Mouse (Mus musculus): ENCODE results near the gene Uvssa. TPM values are rescaled to one million over a fixed set of nuclear protein-coding genes. Genes with fewer than 3 reads are reported as not detected.
A peak's percentile ranks its signal among the peaks of the same experiment; 100 is the strongest.
"Not testable (repeated sequence)": the region's sequence is repeated elsewhere in the genome, so short reads cannot be mapped to it uniquely, and the experiment has no call there.

The Uvssa gene
- 10.3 and 10.4 TPM in 2 replicates for polyA plus RNA-seq (2016; fragmentation: Nextera tagmentation; extraction: Ambion mirVana)

- Histone ChIP-seq H3K27ac (peak within 1 kb of the TSS; percentile 94), H3K36me3 (peaks cover 15% of the 10 kb centered on the region; the same call in 1 of the 2 replicates), H3K4me1 (peaks cover 12% of the 10 kb centered on the region), H3K4me2 (replicated peaks) (peak within 1 kb of the TSS; percentile 81), H3K27me3 (no peaks in the 10 kb centered on the region), H3K9me3 (replicated peaks) (no peaks in the 10 kb centered on the region), H3K9ac (peak within 1 kb of the TSS; percentile 82), H3K4me3 (peak within 1 kb of the TSS; percentile 62)
- under 1% methylated on average over 46 of the region's 46 CpGs for WGBS
- peak; percentile 99 for ATAC-seq (ENCODE audit: low FRiP score)
Measured at GRCm38 (mm10) chr5:33378302-33378854, at the start of gene Uvssa. TSS of gene Uvssa (plus strand) at chr5:33378549.

- H3K9ac ChIP-seq: peak overlapping the region; percentile 67
- peaks cover 5% of the 10 kb centered on the region; the same call in 1 of the 2 replicates for H3K36me3 ChIP-seq
- no peaks in the 10 kb centered on the region for H3K9me3 ChIP-seq (replicated peaks)
- ATAC-seq (ENCODE audit: low FRiP score): no peak
- H3K27me3 ChIP-seq: no peaks in the 10 kb centered on the region
- peak overlapping the region; percentile 100 for H3K4me3 ChIP-seq
- H3K27ac ChIP-seq: peak overlapping the region; percentile 83
- WGBS: 24% methylated on average over 18 of the region's 18 CpGs
- peak overlapping the region; percentile 53 for H3K4me2 ChIP-seq (replicated peaks)
- H3K4me1 ChIP-seq: peaks cover 18% of the 10 kb centered on the region
Measured at GRCm38 (mm10) chr5:33334381-33335272, 43.7 kb upstream of the Uvssa start.

- Histone ChIP-seq H3K27me3 (no peaks in the 10 kb centered on the region), H3K36me3 (peaks cover 5% of the 10 kb centered on the region; the same call in 1 of the 2 replicates), H3K4me2 (replicated peaks) (peak within 1 kb of the TSS; percentile 96), H3K4me1 (peaks cover 18% of the 10 kb centered on the region), H3K4me3 (peak within 1 kb of the TSS; percentile 100), H3K9ac (peak within 1 kb of the TSS; percentile 98), H3K9me3 (replicated peaks) (no peaks in the 10 kb centered on the region), H3K27ac (peak within 1 kb of the TSS; percentile 83)
- 0% methylated on average over 70 of the region's 71 CpGs for WGBS
- peak; percentile 100 for ATAC-seq (ENCODE audit: low FRiP score)
Measured at GRCm38 (mm10) chr5:33335273-33335976, 42.9 kb upstream of the Uvssa start, which contains the start of gene Maea. TSS of gene Maea (plus strand) at chr5:33335509.

GRCm38 (mm10) chr5:33335977-33336360 lies 42.4 kb upstream of the Uvssa start:
- WGBS: under 1% methylated on average over 28 of the region's 31 CpGs
- Histone ChIP-seq H3K27me3 (no peaks in the 10 kb centered on the region), H3K9me3 (replicated peaks) (no peaks in the 10 kb centered on the region), H3K9ac (peak overlapping the region; percentile 98), H3K4me2 (replicated peaks) (peak overlapping the region; percentile 96), H3K36me3 (peaks cover 5% of the 10 kb centered on the region; the same call in 1 of the 2 replicates), H3K27ac (peak overlapping the region; percentile 77), H3K4me1 (peaks cover 18% of the 10 kb centered on the region), H3K4me3 (peak overlapping the region; percentile 100)
- ATAC-seq (ENCODE audit: low FRiP score): no peak; the same call in 1 of the 2 replicates

GRCm38 (mm10) chr5:33337206-33337605 lies 41.1 kb upstream of the Uvssa start:
- no peak for ATAC-seq (ENCODE audit: low FRiP score)
- WGBS: 86% methylated on average over 8 of the region's 8 CpGs
- no peak overlapping the region for H3K4me3 ChIP-seq
- H3K36me3 ChIP-seq: peaks cover 5% of the 10 kb centered on the region; the same call in 1 of the 2 replicates
- peak overlapping the region; percentile 96; the same call in 1 of the 2 replicates for H3K4me2 ChIP-seq (replicated peaks)
- H3K9me3 ChIP-seq (replicated peaks): no peaks in the 10 kb centered on the region
- H3K27ac ChIP-seq: no peak overlapping the region
- peaks cover 18% of the 10 kb centered on the region for H3K4me1 ChIP-seq
- no peaks in the 10 kb centered on the region for H3K27me3 ChIP-seq
- no peak overlapping the region for H3K9ac ChIP-seq

GRCm38 (mm10) chr5:33341165-33341564 lies 37.2 kb upstream of the Uvssa start:
- Histone ChIP-seq H3K9ac (no peak overlapping the region), H3K4me3 (no peak overlapping the region), H3K9me3 (replicated peaks) (no peaks in the 10 kb centered on the region), H3K4me2 (replicated peaks) (no peak overlapping the region), H3K27ac (no peak overlapping the region), H3K27me3 (no peaks in the 10 kb centered on the region), H3K36me3 (peaks cover 10% of the 10 kb centered on the region), H3K4me1 (peaks cover 18% of the 10 kb centered on the region)
- WGBS: 88% methylated on average over 6 of the region's 6 CpGs
- no peak for ATAC-seq (ENCODE audit: low FRiP score)

GRCm38 (mm10) chr5:33342248-33342647 lies 36.1 kb upstream of the Uvssa start:
- H3K4me2 ChIP-seq (replicated peaks); H3K4me1 ChIP-seq; H3K27me3 ChIP-seq; H3K27ac ChIP-seq; H3K4me3 ChIP-seq; H3K36me3 ChIP-seq; H3K9me3 ChIP-seq (replicated peaks); H3K9ac ChIP-seq; ATAC-seq (ENCODE audit: low FRiP score): not testable (repeated sequence)
- 72% methylated on average over 3 of the region's 3 CpGs for WGBS

GRCm38 (mm10) chr5:33342821-33343220 lies 35.5 kb upstream of the Uvssa start:
- ATAC-seq (ENCODE audit: low FRiP score): no peak
- H3K27me3 ChIP-seq: no peaks in the 10 kb centered on the region
- no peak overlapping the region for H3K4me3 ChIP-seq
- H3K27ac ChIP-seq: no peak overlapping the region
- no peaks in the 10 kb centered on the region for H3K9me3 ChIP-seq (replicated peaks)
- no peak overlapping the region for H3K4me2 ChIP-seq (replicated peaks)
- peaks cover 10% of the 10 kb centered on the region for H3K36me3 ChIP-seq
- H3K4me1 ChIP-seq: peaks cover 6% of the 10 kb centered on the region; the same call in 1 of the 2 replicates
- no peak overlapping the region for H3K9ac ChIP-seq

GRCm38 (mm10) chr5:33343571-33343970 lies 34.8 kb upstream of the Uvssa start:
- Histone ChIP-seq H3K4me2 (replicated peaks) (no peak overlapping the region), H3K36me3 (peaks cover 10% of the 10 kb centered on the region), H3K4me3 (no peak overlapping the region), H3K27ac (no peak overlapping the region), H3K27me3 (no peaks in the 10 kb centered on the region), H3K9ac (no peak overlapping the region), H3K4me1 (no peaks in the 10 kb centered on the region), H3K9me3 (replicated peaks) (no peaks in the 10 kb centered on the region)
- ATAC-seq (ENCODE audit: low FRiP score): no peak

- 93% methylated on average over 3 of the region's 3 CpGs for WGBS
- Histone ChIP-seq H3K4me2 (replicated peaks) (no peak overlapping the region), H3K27ac (no peak overlapping the region), H3K9ac (no peak overlapping the region), H3K9me3 (replicated peaks) (no peaks in the 10 kb centered on the region), H3K36me3 (peaks cover 6% of the 10 kb centered on the region; the same call in 1 of the 2 replicates), H3K27me3 (no peaks in the 10 kb centered on the region), H3K4me3 (no peak overlapping the region), H3K4me1 (no peaks in the 10 kb centered on the region)
- no peak for ATAC-seq (ENCODE audit: low FRiP score)
Measured at GRCm38 (mm10) chr5:33344070-33344469, 34.3 kb upstream of the Uvssa start.

GRCm38 (mm10) chr5:33347620-33348019 lies 30.7 kb upstream of the Uvssa start:
- 80% methylated on average over 3 of the region's 3 CpGs for whole genome bisulfite sequencing
- ATAC-seq (ENCODE audit: low FRiP score): no peak
- H3K4me2 ChIP-seq (replicated peaks): no peak overlapping the region
- no peaks in the 10 kb centered on the region for H3K9me3 ChIP-seq (replicated peaks)
- H3K27me3 ChIP-seq: no peaks in the 10 kb centered on the region
- H3K4me3 ChIP-seq: no peak overlapping the region
- H3K27ac ChIP-seq: no peak overlapping the region
- H3K4me1 ChIP-seq: peaks cover 5% of the 10 kb centered on the region; the same call in 1 of the 2 replicates
- no peak overlapping the region for H3K9ac ChIP-seq
- H3K36me3 ChIP-seq: peaks cover 4% of the 10 kb centered on the region; the same call in 1 of the 2 replicates

GRCm38 (mm10) chr5:33349205-33349604 lies 29.1 kb upstream of the Uvssa start:
- no peak overlapping the region for H3K4me2 ChIP-seq (replicated peaks)
- no peak for ATAC-seq (ENCODE audit: low FRiP score)
- no peak overlapping the region for H3K4me3 ChIP-seq
- H3K36me3 ChIP-seq: peaks cover 4% of the 10 kb centered on the region; the same call in 1 of the 2 replicates
- peaks cover 8% of the 10 kb centered on the region for H3K4me1 ChIP-seq
- no peaks in the 10 kb centered on the region for H3K27me3 ChIP-seq
- no peaks in the 10 kb centered on the region for H3K9me3 ChIP-seq (replicated peaks)
- H3K9ac ChIP-seq: no peak overlapping the region
- 98% methylated on average over 5 of the region's 5 CpGs for WGBS
- H3K27ac ChIP-seq: no peak overlapping the region
